Mouse (Mus musculus) heart, adult 9 months (tissue): ENCODE measurements around the gene Dpf2.
"Not testable (repeated sequence)": the region's sequence is repeated elsewhere in the genome, so short reads cannot be mapped to it uniquely, and the experiment has no call there.

Experiments
- DNase-seq, 2 experiments: peaks; one replicate each; pipeline ENCODE4 v3.0.0; 2022; ENCODE audit warnings: low spot score in 2 of 2

The Dpf2 gene

GRCm38 (mm10) chr19:5892735-5893134 lies 20.1 kb downstream of the Dpf2 start:
- no peak for DNase-seq

DNA sequence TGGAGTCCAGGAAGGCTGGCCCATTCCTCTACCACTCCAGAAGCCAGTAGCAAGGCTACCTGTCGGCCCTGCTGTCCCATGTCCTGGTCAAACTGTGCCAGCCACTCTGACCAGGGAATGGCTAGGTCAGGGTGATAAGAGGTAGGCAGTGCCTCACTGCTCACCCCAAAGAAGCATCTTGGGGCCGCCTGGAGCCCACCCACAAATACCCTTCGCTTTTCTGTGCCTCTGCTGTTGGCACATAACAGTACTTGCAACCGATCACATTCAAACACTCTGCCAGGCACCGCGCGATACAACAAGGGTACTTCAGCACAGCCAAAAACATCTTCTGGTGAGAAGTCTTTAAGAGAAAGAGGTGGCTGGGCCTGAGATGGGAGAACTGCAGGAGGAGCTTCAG lies 20.5 kb downstream of the Dpf2 start:
- no peak for DNase-seq

DNA sequence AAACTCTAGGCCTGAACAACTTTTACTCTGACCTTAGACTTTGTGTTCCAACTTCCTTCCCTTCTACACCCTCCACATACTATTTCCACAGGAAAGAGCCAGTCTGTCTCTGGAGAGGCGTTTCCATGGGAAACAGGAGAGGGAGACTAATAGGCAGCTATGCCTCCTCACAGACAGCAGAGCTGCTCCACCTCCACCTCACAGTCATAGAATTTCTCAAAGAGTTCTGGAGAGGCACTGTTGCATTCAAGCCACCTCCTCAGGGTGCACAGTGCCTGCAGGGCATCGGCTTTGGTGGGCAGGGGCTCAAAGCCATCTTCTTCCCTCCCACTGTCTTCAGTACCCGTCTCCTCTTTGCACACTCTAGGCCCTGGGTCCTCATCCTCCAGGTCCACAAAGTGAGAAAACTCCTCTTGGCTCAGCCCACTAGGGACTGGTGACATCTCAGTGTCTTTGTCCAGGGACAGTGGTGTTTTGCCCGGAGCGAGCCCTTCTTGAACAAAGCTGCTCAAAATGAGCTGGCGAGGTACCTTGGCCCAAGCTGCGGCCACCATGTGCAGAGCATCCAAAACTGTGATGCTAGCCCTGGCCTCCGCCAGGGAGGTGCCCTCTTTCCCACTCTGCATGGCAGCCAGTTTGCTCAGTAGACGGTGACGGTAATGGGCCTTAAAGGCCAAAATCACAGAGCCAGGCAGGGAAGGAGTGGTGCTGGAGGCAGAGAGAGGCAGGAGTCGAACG lies 21.1 kb downstream of the Dpf2 start:
- no peak for DNase-seq

DNA sequence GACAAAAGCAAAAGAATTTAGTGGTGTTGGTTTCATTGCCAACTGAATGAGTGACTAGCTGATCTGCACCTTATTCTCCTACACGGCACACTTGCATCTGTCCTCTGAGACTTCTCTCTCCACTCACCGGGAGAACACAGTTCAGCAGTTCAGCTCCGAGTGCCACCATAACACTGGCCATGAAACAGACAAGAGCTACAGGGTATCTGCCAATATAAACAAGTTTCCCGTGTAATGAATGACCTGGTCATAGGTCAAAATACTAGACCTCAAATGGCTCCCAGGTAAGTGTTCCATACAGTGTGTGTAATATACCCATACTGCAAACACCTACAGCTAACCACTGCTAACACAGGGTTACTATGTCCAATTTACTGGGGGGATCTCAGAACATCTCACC lies 23.6 kb downstream of the Dpf2 start:
- no peak for DNase-seq

GRCm38 (mm10) chr19:5887234-5887815 lies 25.5 kb downstream of the Dpf2 start:
- DNase-seq: no peak

DNA sequence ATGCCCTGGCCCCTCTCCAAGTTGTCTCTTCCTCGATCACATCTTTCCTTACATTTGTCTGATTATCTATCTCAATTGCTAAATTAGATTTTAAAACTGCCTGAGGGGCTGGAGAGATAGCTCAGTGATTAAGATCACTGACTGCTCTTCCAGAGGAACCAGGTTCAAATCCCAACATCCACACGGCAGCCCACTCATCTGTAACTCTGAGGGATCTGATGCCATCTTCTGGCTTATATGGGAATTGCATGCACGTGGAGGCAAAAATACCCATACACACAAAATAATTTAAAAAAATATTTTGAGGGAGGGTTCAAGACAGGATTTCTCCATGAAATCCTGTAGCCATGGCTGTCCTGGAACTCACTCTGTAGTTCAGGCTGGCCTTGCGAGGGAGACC lies 27.0 kb downstream of the Dpf2 start:
- no peak for DNase-seq

DNA sequence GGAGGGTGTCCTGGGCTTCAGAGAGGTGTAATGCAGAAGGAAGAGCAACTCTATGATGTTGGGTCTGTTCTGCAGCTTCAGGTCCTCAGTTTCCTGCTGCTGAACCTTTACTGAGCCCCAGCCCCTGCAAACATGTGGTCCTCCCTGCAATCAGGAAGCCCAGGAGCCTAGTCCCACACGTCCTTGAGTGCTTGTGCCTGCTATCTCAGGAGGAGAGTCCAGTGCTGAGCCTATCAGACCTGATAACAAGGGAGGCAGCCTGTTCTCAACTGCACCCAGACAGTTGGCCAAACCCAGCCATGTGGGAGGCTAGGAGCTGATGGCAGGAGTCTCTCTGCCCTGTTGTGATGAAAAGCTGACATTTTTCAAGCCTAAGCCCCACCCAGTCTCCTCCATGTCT lies 28.9 kb downstream of the Dpf2 start:
- DNase-seq: no peak

- DNase-seq: not testable (repeated sequence)
Measured at GRCm38 (mm10) chr19:5882079-5882478, 30.7 kb downstream of the Dpf2 start.

GRCm38 (mm10) chr19:5881155-5881554 lies 31.7 kb downstream of the Dpf2 start:
- DNase-seq: no peak

DNA sequence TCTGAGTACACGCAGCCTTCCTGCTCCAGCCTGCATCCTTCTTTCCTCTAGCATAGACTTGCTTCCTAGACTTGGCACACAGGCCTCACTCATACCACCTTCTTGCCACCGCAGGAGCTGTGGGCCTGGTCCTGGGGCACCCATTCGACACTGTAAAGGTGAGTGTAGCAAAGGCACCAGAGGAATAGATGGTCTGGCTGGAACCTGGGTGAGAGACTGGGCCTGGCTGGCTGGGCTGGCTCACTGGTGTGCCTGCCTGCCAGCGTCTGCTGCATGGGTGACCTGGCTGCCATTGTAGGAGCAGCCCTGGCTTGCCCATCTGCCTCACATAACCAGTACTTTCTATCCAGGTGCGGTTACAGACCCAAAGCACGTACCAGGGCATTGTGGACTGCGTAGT lies 33.1 kb downstream of the Dpf2 start:
- DNase-seq: no peak

GRCm38 (mm10) chr19:5878916-5879315 lies 33.9 kb downstream of the Dpf2 start:
- no peak for DNase-seq

DNA sequence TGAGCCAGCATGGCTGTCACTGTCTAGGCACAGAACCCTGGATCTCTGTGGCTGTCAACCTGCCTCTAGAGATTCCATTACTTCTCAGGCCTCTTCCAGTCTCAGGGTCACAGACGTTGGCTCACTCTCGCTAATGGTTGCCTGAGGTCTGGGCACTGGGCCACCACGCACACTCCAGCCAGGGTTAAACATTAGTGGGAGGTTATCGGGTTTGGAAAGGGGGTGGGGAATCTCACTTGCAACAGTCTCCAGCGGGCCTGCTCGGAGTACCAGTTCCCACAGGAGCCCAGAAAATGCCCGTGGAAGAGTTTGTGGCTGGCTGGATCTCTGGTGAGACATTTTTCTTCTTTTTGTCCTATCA lies 34.5 kb downstream of the Dpf2 start:
- DNase-seq: peak; percentile 42 to 53

- peak; percentile 65 to 75 for DNase-seq
Measured at GRCm38 (mm10) chr19:5877618-5878361, 35.0 kb downstream of the Dpf2 start, which contains the start of gene Slc25a45. Slc25a45 (plus strand) TSS chr19:5877808.

DNA sequence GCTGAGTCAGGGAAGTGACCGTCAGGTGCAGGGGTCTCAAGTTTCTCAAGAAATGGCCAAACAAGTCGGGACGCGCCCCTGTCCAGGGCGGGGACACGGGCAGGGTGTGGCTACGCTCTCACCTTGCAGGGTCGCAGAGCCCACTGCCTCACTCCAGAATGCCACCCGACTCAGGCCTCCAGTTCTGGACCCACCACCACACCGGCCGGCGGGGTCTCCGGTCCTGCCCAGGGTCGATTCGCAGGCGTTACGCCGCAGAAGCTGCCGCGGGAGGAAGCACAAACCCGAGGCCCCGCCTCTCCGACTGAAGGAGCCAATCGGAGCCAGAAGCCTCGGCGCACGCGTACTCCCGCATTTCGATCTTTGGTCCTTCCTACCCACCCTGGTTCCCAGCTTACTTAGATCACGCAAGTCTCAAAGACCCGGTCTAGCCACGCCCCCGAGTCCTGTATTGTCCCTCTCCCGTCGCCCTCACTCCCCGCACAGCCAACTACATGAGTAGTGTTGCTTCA lies 37.8 kb downstream of the Dpf2 start, which contains the start of gene Frmd8:
Gene Frmd8 (minus strand): TSS at position 306 of the 512 bp plus-strand sequence.
- DNase-seq: peak; percentile 94 to 95

GRCm38 (mm10) chr19:5874391-5874968 lies 38.3 kb downstream of the Dpf2 start:
- DNase-seq: no peak

DNA sequence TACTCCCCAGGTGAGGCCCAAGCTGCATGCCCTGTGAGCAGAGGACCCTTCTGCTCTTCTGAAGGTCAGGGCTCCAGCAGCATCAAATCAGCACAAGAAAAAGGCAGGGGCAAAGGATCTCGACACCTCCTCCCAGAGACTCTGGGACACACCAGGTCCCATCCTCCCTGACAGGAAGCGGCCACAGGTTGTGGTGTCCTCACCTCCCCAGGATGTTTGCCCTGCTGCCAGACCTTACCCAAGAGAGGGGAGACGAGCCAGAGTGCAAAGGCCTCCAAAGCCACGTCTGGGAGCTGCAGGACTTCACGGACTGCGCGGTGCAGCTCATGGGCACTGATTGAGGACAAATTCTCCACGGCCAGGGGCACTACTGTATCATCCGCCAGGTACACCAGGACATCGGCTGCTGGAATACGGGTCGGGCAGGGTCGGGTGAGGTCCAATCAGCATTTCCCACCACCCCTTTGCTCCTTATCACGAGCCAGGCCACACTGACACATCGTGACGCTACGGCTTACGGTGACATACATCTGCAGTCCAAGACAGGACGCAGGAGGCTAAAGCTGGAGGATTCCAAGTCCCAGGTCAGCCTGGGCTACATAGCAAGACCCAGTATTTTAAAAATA lies 39.8 kb downstream of the Dpf2 start:
- no peak for DNase-seq

DNA sequence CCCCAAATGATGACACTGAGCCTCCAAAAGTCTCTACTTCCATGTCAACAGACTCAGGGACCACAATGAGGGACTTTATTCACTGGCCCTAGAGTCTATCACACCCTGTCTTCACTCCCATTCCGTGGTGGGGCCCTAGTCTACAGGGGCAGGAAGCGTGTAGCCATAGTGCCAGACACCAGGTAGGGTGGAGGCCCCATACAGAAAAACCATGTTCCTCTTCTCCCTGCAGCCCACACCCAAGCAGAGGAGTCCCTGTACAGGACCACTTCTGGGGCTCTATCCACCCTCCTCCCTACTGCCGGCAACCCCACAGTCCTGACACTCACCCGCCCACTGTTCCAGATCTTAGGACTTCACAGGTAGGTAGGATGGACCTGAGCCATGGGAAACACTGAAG lies 40.3 kb downstream of the Dpf2 start:
- no peak for DNase-seq

DNA sequence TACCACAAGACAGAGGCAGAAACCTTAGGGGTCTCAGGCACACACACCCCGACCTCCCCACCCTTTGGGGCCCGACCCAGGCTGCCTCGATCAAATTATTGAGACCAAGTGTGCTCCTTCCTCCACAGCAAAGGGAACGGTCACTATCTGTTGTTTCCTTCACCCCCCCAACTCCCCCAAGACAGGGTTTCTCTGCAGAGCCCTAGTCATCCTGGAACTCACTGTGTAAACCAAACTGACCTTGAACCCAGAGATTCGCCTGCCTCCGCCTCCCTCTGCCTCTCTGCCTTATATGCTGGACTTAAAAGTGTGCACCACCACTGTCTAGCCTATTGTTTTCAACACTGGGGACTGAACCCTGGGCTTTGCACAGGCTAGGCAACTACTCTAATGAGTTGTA lies 41.1 kb downstream of the Dpf2 start:
- DNase-seq: no peak

DNA sequence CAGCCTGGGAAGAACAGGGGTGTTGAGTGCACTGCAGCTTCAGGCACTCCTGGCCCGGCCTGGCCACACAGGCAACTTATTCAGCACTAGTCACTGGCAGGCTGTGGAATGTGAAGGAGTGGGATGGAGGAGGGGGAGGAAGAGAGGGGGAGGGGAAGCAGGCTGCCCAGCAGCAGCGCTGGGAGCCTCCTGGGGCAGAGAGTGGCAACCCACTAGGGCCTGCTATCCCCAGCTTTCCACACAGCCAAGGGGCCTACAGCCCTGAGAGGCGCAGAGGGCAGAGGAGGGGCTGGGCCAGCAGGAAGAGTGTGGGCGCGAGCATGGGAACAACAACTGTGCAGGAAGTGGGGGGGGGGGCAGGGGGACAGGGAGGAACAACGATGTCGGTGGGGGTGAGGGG lies 41.5 kb downstream of the Dpf2 start:
- no peak for DNase-seq

GRCm38 (mm10) chr19:5868096-5868495 lies 44.7 kb downstream of the Dpf2 start:
- DNase-seq: no peak

DNA sequence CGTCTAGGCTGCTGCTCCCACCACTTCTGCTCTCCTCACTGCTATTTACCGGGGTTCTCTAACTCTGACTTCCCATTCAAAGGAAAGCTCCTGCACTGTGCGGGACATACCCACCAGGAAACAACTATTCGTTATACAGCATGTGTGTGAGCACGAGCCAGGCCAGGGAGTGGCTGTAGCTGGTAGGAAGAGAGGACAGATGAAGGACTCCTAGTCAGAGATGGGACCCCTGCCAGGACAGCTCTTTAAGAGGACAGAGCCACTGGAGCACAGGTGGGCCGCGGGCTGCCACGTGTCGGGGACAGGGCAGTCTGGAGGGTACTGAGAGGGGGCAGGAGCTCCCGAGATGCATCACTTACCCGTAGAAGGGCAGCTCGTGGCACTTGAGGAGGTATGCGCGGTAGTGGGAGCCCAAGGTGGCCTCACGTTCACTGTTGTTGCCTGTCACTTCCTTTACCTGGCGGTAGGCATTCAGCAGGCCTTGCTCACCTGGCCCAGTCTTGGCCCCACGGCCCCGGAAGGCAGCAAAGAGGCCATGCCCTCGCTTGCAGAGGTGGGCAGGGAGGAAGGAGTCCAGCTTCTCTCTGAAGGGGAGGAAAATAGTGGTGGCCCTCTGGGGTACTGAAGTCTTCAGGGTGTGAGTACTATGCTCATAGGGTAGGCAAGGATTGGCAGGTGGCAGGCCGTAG lies 48.0 kb downstream of the Dpf2 start:
- no peak for DNase-seq
